Mouse (Mus musculus): Measurements from ENCODE around the gene Ndst2. TPM values are rescaled to one million over a fixed set of nuclear protein-coding genes. Genes with fewer than 3 reads are reported as not detected.

Ndst2 gene
- 37.9 and 43.2 TPM in 2 replicates for polyA plus RNA-seq (2012; rRNA removed)

DNA sequence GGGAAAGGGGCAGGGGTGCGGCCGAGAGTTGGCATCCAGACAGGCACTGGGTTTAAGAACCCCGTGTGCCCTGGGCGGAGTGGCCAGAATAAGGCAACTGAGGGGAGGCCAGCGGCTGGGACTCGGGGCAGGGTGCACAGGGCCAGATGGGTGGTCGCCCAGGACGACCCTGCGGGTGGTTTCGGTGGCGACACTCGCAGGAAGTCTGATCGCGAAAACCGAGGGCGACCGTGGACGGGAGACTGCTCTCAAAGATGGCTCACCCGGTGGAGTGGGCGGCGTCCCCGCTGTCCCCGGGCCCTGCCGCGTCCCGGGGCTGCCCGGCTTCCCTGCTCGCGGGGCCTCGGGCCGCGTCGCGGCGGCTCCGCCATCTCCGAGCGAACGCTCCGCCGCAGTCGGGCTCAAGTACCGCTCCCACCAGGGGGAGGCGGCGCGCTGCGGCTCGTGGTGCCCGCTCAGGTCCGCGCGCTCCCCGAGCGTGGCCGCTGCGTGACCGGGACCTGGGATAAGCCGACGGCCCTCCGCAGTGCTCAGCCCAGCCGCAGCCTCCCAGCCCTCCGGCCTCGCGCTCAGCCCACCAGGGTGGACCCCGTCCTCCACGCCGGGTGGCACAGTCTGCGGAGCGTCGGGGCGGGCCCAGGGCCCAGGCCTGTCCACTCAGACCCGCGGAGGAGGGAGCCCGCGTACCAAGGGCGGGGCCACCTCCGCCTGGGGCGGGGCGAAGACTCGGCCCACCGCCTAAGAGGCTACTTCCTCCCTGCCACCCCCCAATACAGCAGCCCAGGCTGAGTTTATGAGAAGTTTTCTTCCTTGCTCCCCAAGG is at the start of gene Ndst2:
TSS of gene Ndst2 (minus strand) at position 611 of the 823 bp plus-strand sequence.
- TF ChIP-seq CTCF (IDR thresholded peaks at IDR 0.05; ENCODE audit: borderline replicate concordance, insufficient read depth, low read depth, low read length) (no peak), POLR2A (IDR thresholded peaks at IDR 0.05; ENCODE audit: borderline replicate concordance, insufficient read depth, low read length) (peak; percentile 65)
- WGBS = under 1% methylated on average over 81 of the region's 81 CpGs
- Histone ChIP-seq H3K27me3 (ENCODE audit: control insufficient read depth, insufficient read depth, low read length) (no peaks in the 10 kb centered on the region), H3K4me3 (replicated peaks; ENCODE audit: insufficient read depth, low read depth, low read length) (peak within 1 kb of the TSS; percentile 86), H3K4me1 (ENCODE audit: control insufficient read depth, insufficient read depth, low read length) (peaks cover 3% of the 10 kb centered on the region; the same call in 1 of the 2 replicates), H3K27ac (ENCODE audit: insufficient read depth, low read length) (peak within 1 kb of the TSS; percentile 83)
- peak; percentile 90 to 94 for DNase-seq

DNA sequence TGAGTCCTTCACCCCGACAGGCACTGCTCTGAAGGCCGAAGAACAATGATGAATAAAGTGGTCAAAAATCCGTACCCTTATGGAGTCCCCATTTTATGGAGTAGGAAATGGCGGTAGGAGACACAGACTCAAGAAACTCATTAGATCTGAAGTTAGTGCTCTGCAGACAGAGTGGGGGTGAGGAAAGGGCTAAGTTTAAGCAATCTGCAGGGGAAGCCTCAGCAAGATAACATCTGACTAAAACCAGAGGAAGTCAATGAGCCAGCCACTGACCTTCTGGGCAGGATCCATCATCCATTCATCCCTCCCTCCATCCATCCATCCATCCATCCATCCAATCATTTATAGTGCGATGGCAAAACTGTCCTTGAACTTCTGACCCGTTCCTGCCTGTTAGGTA is 49.2 kb upstream of the Ndst2 start:
- DNase-seq = no peak
- TF ChIP-seq CTCF (IDR thresholded peaks at IDR 0.05; ENCODE audit: borderline replicate concordance, insufficient read depth, low read depth, low read length) = no peak
- no peak for TF ChIP-seq POLR2A (IDR thresholded peaks at IDR 0.05; ENCODE audit: borderline replicate concordance, insufficient read depth, low read length)
- Histone ChIP-seq H3K4me1 (ENCODE audit: control insufficient read depth, insufficient read depth, low read length) (peaks cover 19% of the 10 kb centered on the region), H3K4me3 (replicated peaks; ENCODE audit: insufficient read depth, low read depth, low read length) (no peak overlapping the region), H3K27me3 (ENCODE audit: control insufficient read depth, insufficient read depth, low read length) (no peaks in the 10 kb centered on the region), H3K27ac (ENCODE audit: insufficient read depth, low read length) (no peak overlapping the region)
- 94% methylated on average over 6 of the region's 6 CpGs for WGBS

DNA sequence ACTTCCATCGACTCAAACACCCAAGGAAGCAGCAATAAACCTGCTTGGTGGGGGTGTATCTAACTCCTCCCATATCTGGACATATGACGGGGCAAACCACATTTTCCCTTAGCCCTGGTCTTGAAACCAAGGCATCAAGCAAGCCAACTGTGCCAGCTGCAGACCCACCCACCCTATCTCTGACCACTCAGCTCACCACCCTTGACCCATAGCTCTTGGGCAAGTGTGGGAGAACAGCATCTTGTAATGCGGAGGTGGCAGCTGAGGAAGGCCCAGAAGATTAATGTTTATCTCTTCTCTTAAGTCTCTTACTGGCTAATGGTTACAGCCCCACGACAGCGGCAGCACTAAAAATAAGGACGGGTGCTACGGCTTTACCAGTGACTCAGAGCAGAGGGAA is 48.5 kb upstream of the Ndst2 start:
- H3K27me3 ChIP-seq (ENCODE audit: control insufficient read depth, insufficient read depth, low read length) = no peaks in the 10 kb centered on the region
- no peak for DNase-seq
- H3K4me3 ChIP-seq (replicated peaks; ENCODE audit: insufficient read depth, low read depth, low read length) = no peak overlapping the region
- 93% methylated on average over 7 of the region's 7 CpGs for WGBS
- H3K27ac ChIP-seq (ENCODE audit: insufficient read depth, low read length) = no peak overlapping the region
- peaks cover 19% of the 10 kb centered on the region for H3K4me1 ChIP-seq (ENCODE audit: control insufficient read depth, insufficient read depth, low read length)
- no peak for TF ChIP-seq POLR2A (IDR thresholded peaks at IDR 0.05; ENCODE audit: borderline replicate concordance, insufficient read depth, low read length)
- TF ChIP-seq CTCF (IDR thresholded peaks at IDR 0.05; ENCODE audit: borderline replicate concordance, insufficient read depth, low read depth, low read length) = no peak

DNA sequence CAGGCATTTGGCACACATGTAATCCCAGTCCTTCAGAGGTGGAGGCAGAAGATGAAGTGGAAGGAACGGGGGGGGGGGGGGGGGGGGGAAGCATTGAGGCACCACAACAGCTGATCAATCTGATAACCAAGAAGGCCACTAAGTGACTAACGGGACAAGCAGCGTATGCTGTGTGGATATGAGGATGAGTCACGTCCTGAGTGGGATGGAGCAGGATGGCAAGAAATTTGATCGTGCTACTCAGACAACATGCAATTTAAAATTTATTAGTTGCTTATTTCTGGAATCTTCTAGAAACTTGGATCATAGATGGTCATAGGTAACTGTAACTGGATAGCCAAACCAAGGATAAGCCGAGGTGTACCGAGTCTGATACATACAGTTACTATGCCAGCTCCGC is 45.9 kb upstream of the Ndst2 start:
- no peak for TF ChIP-seq POLR2A (IDR thresholded peaks at IDR 0.05; ENCODE audit: borderline replicate concordance, insufficient read depth, low read length)
- no peak for TF ChIP-seq CTCF (IDR thresholded peaks at IDR 0.05; ENCODE audit: borderline replicate concordance, insufficient read depth, low read depth, low read length)
- H3K4me1 ChIP-seq (ENCODE audit: control insufficient read depth, insufficient read depth, low read length) = peaks cover 5% of the 10 kb centered on the region
- H3K27me3 ChIP-seq (ENCODE audit: control insufficient read depth, insufficient read depth, low read length) = no peaks in the 10 kb centered on the region
- no peak overlapping the region for H3K27ac ChIP-seq (ENCODE audit: insufficient read depth, low read length)
- H3K4me3 ChIP-seq (replicated peaks; ENCODE audit: insufficient read depth, low read depth, low read length) = no peak overlapping the region
- 95% methylated on average over 8 of the region's 8 CpGs for WGBS
- no peak for DNase-seq

DNA sequence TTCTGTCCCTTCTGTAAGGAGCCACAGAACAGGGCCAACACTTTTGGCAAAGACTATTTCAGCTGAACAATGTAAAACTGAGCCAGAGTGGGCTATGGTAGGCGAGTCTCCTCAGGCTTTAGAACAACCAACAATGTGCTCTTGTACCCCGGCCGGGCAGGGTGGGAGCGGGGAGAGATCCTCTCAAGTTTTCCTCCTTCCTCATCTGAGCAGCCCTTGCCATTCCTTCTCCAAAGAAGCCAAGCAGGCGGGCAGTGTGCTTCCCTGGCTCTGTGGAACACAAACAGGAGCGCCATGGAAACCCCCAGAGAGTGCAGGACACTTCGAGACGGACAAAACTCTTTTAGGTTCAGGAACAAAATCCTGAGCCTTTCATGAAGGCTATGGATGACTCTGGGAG is 44.1 kb upstream of the Ndst2 start:
- TF ChIP-seq POLR2A (IDR thresholded peaks at IDR 0.05; ENCODE audit: borderline replicate concordance, insufficient read depth, low read length) = no peak
- TF ChIP-seq CTCF (IDR thresholded peaks at IDR 0.05; ENCODE audit: borderline replicate concordance, insufficient read depth, low read depth, low read length) = no peak
- WGBS = 69% methylated on average over 8 of the region's 8 CpGs
- peaks cover 8% of the 10 kb centered on the region for H3K4me1 ChIP-seq (ENCODE audit: control insufficient read depth, insufficient read depth, low read length)
- H3K27ac ChIP-seq (ENCODE audit: insufficient read depth, low read length) = 0 out of 2 replicates have a peak overlapping the region, but pooled peaks have one; percentile 48
- no peaks in the 10 kb centered on the region for H3K27me3 ChIP-seq (ENCODE audit: control insufficient read depth, insufficient read depth, low read length)
- no peak overlapping the region for H3K4me3 ChIP-seq (replicated peaks; ENCODE audit: insufficient read depth, low read depth, low read length)
- peak in 1 of 2 experiments; percentile 38 for DNase-seq

DNA sequence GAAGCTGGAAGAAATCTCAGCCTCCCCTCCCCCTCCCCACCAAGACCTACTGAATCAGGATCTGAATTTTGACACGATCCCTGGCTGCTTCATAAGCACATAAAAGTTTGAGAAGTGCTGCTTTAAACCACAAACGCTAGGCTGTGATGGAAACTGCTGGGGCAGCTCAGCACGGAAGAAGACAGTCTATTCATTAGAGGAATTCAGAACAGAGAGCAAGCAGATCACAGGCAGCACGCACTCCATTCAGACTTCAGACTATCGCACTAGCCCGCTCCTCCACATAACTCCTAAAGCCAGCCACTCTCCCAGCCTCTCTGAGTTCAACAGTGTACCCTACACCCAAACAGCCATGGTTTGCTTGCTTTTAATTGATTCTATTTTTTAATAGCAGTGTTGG is 41.3 kb upstream of the Ndst2 start:
- H3K27me3 ChIP-seq (ENCODE audit: control insufficient read depth, insufficient read depth, low read length) = no peaks in the 10 kb centered on the region
- TF ChIP-seq POLR2A (IDR thresholded peaks at IDR 0.05; ENCODE audit: borderline replicate concordance, insufficient read depth, low read length) (no peak), CTCF (IDR thresholded peaks at IDR 0.05; ENCODE audit: borderline replicate concordance, insufficient read depth, low read depth, low read length) (no peak)
- H3K4me1 ChIP-seq (ENCODE audit: control insufficient read depth, insufficient read depth, low read length) = peaks cover 16% of the 10 kb centered on the region
- 64% methylated on average over 6 of the region's 6 CpGs for WGBS
- no peak for DNase-seq
- no peak overlapping the region for H3K4me3 ChIP-seq (replicated peaks; ENCODE audit: insufficient read depth, low read depth, low read length)
- no peak overlapping the region for H3K27ac ChIP-seq (ENCODE audit: insufficient read depth, low read length)

DNA sequence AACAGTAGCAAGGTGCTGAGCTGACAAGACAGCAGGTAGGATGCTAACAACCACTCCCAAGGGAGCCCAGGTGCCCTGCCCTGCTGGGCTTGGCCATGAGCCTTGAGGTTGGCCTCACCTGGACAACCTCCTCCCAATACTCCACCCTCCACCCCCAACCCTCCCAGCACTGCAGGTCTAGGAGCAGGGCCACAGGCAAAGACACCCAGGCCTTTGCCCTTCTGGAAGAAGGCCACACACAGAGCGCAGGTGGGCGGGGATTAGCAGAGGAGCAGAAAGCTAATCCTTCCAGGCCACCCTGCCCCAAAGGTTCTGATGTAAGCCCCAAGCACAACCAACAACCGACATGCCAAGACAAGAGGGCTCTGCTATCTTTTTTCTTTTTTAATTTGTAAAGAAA is 39.0 kb upstream of the Ndst2 start:
- 33% methylated on average over 3 of the region's 3 CpGs for WGBS
- H3K27me3 ChIP-seq (ENCODE audit: control insufficient read depth, insufficient read depth, low read length) = no peaks in the 10 kb centered on the region
- peak overlapping the region; percentile 70 for H3K27ac ChIP-seq (ENCODE audit: insufficient read depth, low read length)
- peak in 1 of 2 experiments; percentile 38 for DNase-seq
- peaks cover 16% of the 10 kb centered on the region for H3K4me1 ChIP-seq (ENCODE audit: control insufficient read depth, insufficient read depth, low read length)
- no peak overlapping the region for H3K4me3 ChIP-seq (replicated peaks; ENCODE audit: insufficient read depth, low read depth, low read length)
- no peak for TF ChIP-seq CTCF (IDR thresholded peaks at IDR 0.05; ENCODE audit: borderline replicate concordance, insufficient read depth, low read depth, low read length)
- no peak for TF ChIP-seq POLR2A (IDR thresholded peaks at IDR 0.05; ENCODE audit: borderline replicate concordance, insufficient read depth, low read length)

DNA sequence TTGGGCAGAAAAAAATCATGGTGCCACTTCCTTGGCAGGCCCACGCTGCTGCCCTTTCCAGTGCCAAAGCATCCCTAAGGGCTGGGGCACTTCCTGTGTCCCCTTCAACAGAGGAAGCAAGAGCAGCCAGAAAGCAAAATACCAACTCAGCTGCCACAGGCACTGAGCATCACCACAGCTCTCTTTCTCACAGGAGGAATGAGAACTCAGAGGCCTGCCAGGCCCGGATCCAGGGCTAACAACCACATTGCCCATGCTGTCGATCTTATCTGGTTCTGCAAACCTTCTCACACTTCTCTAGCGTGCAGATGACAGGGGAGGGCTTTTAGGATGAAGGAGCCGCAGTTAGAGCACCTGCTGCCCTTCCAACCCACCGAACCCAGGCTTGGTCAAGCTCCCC is 38.4 kb upstream of the Ndst2 start:
- Histone ChIP-seq H3K4me1 (ENCODE audit: control insufficient read depth, insufficient read depth, low read length) (peaks cover 16% of the 10 kb centered on the region), H3K27me3 (ENCODE audit: control insufficient read depth, insufficient read depth, low read length) (no peaks in the 10 kb centered on the region), H3K27ac (ENCODE audit: insufficient read depth, low read length) (peak overlapping the region; percentile 70), H3K4me3 (replicated peaks; ENCODE audit: insufficient read depth, low read depth, low read length) (no peak overlapping the region)
- 21% methylated on average over 6 of the region's 6 CpGs for WGBS
- TF ChIP-seq POLR2A (IDR thresholded peaks at IDR 0.05; ENCODE audit: borderline replicate concordance, insufficient read depth, low read length) (no peak), CTCF (IDR thresholded peaks at IDR 0.05; ENCODE audit: borderline replicate concordance, insufficient read depth, low read depth, low read length) (no peak)
- no peak for DNase-seq

All from cerebellum, adult 2 months (tissue).